Mouse (Mus musculus) layer of hippocampus, adult 11-12 months (tissue): ENCODE results near the gene Rrm2.
A peak's percentile ranks its signal among the peaks of the same experiment; 100 is the strongest.
"Not testable (repeated sequence)": the region's sequence is repeated elsewhere in the genome, so short reads cannot be mapped to it uniquely, and the experiment has no call there.

Experiments used
- DNase-seq: peaks from one replicate; pipeline ENCODE4 v3.0.0; 2022; ENCODE audit warnings: low spot score

Gene Rrm2

DNA sequence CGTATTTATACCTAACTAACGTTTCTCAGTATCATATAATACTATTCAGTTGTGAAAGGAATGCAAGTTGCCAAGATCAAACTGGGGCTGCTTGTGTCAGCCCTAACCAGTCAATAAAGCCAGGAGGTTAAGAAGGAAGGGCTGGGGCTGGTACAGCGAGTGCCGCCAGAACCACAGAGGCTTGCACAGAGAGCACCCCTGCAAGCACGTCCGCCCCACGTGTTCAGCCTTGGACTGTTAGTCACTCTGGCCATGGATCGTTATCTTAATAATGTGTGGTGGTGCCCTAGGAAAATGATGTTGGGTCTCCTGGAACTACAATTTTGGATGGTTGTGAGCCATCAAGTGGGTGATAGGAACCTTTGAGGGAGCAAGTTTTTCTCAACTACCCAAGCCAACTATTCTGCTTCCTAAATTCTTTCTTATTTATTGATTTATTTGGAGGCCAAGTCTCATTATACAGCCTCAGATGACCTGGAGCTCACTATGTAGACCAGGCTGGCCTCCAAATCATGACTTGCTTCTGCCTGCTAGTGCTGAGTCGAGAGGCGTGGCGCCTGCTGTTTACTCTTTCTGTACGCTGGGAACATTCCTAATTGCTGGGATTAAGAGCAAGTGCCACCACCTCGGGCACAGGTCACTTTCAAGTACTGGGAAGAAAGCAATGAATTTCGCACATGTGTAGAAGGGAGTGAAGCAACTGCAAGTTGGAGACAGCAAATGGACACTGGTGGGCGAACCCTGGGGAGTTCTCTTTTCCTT lies 2.4 kb upstream of the Rrm2 start:
- no peak for DNase-seq

- DNase-seq, result no peak
Observed at GRCm38 (mm10) chr12:24706764-24707479, 1.1 kb upstream of the Rrm2 start.

DNA sequence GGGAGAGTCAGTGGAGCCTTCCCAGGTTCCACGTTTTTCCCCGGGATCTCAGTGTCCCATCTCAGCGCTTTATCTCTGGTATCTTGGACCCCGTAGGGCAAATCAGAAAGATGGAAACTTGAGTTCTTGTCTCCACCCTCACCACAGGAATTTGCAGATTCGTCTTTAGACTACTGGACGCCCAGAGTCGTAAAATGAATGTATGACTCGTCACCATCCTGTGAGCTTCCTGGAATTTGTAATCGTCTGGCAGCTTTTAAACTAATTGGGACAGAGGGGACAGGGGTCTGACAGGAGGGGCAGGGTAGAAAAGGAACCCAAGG lies 600 bp upstream of the Rrm2 start:
- DNase-seq, result no peak

GRCm38 (mm10) chr12:24708824-24709218 lies 780 bp downstream of the Rrm2 start:
- no peak for DNase-seq

- no peak for DNase-seq
Observed at GRCm38 (mm10) chr12:24709409-24709808, 1.4 kb downstream of the Rrm2 start.

DNA sequence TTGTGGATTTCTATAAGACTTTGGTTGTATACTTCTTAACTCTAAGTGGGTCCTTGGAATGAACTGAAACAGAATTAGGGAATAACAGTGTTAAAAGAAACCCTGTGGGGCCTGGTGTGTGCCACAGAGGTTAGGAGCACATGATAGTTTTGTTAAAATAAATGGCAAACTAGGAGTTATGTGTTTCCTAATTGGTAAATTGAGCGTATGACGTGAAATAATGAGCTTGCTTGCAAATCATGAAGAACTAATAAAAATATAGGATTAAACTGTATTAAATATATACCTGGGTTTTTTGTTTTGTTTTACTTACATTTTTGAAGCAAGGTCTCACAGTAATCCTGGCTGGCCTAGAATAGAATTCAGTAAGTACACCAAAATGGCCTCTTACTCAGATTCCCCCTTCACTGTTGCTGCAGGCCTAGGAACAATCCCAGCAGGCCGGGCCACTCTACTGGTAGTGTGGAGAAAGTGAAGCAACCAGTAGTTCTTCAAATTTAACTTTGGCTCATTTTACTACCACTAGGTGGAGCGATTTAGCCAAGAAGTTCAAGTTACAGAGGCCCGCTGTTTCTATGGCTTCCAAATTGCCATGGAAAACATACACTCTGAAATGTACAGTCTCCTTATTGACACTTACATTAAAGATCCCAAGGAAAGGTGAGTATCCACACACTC lies 1.9 kb downstream of the Rrm2 start:
- DNase-seq, result peak; percentile 70

DNA sequence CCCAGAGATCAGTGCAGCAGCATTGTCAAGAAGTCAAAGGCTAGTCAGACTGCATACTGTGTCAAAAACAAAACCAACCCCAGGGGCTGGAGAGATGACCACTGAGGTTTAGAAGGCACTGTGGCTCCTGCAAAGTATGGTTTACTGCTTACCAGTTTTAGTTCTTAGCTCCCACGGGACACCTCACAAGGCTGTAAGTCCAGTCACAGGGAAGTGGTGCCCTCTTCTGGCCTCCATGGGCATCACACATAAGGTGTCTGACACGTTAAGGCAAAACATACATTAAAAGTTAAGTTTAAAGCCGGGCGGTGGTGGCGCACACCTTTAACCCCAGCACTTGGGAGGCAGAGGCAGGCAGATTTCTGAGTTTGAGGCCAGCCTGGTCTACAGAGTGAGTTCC lies 2.6 kb downstream of the Rrm2 start:
- no peak for DNase-seq

GRCm38 (mm10) chr12:24712396-24712795 lies 4.4 kb downstream of the Rrm2 start:
- DNase-seq, result no peak

DNA sequence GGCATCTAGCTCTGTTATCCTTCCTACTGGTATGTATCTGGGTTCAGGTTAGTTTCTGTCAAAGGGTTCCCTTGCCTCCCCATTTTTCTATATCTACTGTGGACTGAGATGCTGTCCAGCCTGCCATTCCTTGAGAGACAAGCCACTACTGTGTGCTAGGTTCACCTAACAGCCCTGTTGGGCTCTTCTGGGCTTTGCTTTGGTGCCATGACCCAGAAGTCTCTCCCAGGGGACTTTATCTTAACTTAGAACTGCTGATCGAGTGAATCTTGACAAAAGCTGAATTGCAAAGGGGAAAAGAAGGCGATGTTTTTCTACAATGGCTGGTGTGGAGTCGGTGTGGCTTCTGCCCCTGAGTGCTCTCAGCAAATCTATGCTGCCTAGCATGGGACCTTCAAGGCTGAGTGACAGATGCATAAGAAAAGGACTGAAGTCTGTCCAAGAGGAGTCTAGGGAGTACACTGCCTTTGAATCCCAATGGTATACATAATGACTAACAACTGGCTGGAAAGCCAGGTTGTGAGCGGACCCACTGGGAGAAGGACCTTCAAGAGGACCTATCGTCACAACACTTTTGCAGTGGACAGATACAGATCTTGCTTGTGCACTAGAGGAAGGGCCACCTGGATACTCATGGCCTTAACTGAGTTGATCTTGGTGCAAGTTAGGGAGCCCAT lies 6.7 kb downstream of the Rrm2 start:
- no peak for DNase-seq

DNA sequence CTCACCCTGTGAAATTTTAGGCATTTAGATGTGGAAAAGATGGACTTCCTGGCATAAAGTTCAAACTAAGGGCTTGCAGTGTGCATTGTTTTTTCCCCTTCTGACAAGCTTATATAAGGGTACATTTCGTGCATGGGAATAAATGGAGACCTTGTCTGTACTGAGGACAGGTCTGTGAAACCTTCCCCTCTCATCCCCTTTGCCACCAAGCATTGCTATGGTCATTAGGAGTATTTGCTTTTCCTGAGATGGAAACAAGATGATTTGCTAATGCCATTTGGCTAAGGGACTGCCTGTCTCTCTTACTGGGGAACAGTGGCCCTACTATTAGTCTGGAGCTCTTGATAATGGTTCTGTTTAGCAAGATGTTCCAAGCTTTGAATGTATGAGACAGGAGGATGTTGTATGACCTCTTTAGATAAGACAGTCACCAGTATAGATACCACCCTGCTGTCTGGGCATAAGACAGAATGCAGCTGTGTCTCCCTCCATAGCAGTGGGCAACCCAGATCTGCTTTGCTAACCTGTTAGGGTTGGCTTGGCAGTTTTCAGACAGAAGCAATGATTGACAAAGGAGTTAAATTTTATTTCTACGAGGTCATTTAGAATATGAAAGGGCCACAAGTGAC lies 7.3 kb downstream of the Rrm2 start:
- no peak for DNase-seq

DNA sequence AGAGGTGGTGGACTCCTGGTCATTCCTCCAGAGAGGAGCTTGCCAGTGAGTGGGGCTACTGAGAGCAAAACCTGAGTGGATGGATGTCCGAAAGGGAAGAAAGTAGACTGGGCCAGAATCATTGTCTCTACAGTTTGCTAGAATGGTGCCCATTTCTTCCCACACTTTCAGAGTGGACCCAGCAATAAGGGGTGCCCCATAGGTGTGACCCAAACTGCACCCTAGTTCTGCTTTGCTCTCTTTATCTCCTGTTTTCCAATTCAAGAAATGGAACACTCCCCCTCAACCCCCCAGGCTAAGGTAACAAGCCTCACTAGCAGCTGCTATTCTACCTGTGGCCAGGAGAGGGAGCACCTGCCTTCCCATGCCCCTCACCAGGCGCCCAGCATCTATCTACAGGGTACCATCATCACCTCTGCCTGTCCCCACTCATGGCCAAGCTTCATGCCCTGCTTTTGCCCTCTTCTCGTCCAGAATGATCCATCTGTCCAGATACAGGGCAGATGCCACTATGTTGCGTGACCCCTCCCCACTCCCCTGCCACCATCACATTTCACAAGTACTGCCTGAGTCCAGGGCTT lies 8.8 kb downstream of the Rrm2 start:
- peak; percentile 24 for DNase-seq

DNA sequence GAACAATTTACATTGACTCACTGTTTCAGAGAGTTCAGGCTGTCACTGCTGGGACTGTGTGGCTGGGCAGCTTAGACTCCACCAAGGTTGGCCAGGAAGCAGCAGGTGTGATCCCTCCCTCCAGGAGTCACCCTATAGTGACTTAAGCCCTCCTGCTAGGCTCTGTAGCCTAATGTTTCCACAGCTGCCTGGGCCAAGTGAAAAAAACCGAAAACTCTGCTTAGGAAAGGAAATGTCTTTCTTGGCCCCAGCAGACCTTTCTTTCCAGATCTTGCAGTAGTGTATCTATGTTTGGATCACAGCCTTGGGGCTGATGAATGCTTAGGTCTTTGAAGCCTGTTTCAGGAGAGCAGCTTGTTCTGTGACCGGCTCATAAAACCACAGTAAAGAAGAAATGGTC lies 15.4 kb downstream of the Rrm2 start:
- no peak for DNase-seq

- DNase-seq, result no peak
Observed at GRCm38 (mm10) chr12:24723859-24724258, 15.8 kb downstream of the Rrm2 start.

DNA sequence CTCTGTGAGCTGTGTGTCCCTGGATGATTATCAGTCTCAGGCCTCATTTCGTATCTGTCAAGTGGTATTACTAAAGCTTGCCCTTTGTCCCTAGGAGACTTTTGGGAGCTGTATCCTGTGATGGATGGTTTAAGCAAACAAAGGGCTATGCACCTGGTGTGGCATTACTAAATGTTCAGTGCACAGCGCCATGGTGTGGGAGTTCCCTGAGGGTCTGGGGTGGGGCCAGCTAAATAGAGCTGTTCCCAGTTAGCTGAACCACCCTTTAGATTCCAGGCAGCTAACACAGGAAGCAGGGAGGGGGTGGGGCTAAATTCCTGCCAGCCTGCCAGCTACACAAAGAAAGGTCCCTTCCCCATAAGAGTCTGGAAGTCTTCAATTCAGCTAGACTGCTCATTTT lies 16.3 kb downstream of the Rrm2 start:
- no peak for DNase-seq

DNA sequence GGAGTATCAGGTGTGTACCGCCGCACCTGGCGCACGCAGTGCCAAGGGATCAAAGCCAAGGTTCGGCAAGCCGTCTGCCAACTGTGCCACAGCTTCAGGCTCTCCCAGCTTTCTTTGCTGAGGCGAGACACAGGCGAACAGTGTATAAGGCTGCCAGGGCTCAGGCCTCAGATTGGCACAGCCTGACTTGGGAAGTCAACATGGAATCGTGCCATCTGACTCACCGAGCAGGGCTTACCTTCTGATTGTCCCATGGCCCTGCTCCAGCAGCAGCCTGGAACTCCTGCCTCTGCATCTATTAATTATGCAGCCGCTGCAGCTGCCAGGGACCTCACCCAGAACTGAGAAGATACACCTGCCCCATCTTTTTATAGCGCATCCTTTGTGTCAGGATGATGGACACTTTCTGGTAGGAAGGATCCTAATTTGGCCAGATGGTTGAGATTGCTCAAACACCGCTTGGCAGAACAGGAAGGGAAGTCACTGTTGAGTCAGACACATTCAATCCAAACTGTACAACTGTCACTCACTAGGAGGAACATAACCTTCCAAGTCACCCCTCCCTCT lies 26.9 kb downstream of the Rrm2 start:
- peak; percentile 49 for DNase-seq

DNA sequence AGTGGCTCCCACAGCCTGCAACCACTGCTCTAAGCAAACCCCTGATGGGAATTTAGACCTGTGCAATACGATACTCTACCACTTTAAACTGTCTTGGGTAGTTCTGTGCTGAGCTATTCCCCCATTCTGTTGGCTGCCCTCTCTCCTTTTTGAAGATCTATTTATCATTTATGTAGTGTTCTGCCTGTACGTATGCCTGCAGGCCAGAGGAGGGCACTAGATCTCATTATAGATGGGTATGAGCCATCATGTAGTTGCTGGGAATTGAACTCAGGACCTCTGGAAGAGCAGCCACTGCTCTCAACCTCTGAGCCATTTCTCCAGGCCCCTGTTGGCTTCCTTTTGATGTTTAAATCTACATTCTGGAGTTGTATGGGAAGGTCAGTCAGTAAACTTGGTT lies 28.9 kb downstream of the Rrm2 start:
- no peak for DNase-seq

- no peak for DNase-seq
Observed at GRCm38 (mm10) chr12:24739963-24740362, 31.9 kb downstream of the Rrm2 start.

- not testable (repeated sequence) for DNase-seq
Observed at GRCm38 (mm10) chr12:24741535-24741934, 33.5 kb downstream of the Rrm2 start.

- no peak for DNase-seq
Observed at GRCm38 (mm10) chr12:24744309-24744708, 36.3 kb downstream of the Rrm2 start.

DNA sequence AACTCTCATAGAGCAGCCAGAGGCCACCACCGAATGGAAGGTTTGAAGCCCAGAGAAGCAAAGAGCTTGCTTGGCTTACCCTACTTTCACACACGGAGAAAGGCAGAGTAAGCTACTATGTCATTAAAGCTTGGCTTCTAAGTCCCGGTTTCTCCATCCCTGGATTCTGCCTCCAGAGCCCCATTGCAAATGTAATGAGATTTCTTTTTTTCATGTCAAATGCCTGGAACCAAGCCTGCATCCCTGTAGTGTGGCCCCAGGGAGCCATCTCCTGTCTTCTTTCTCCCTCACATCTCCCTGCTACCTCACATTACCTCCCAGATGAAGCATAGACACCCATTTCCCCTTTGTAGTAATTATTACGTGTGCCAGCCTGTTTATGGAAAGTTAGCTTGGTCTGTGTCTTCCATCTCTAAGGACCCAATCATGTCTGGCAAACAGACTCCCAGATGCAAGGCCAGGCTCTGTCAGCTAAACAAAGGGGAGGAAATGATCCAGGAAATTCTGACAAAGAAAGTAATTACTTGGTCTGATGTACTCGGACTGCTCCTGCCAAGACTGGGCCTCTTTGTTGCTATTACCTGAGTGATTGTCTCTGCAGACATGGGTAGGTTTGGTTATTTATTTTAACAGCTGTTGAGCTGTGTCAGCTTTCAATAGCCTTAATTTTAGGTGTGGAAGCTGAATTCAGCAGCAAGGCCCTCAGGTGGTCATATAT lies 38.7 kb downstream of the Rrm2 start:
- DNase-seq, result no peak

DNA sequence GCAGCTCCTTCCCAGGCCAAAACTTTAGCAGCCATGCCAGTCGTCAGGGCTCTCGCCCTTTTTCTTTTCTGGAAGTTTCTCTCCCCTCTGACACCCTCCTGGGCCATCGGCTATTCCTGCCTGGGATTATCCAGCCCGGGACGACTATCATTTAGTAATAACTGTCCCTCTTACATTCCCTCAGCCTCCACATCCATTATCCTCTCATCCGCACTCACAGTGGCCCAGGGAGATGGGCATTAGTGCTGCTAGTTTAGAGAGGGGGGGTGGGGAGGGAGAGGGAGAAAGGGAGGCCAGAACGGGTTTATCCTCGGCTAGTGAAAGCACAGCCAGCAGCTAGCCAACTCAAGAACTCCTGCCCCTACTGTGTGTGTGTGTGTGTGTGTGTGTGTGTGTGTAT lies 39.3 kb downstream of the Rrm2 start:
- no peak for DNase-seq
